Mouse (Mus musculus) layer of hippocampus, postnatal 14 days (tissue): ENCODE measurements around the gene Basp1. TPM values are rescaled to one million over a fixed set of nuclear protein-coding genes. Genes with fewer than 3 reads are reported as not detected.

Experiments used
- DNase-seq, 2 experiments: peaks; one replicate each; pipeline ENCODE4 v3.0.0; 2021 to 2022; ENCODE audit warnings: low spot score in 2 of 2, mixed read lengths in 1 of 2
- total RNA-seq, 2 experiments: library from RNA; stranded (reverse); gene quantifications; 2 replicates each; pipeline ENCODE4 v1.2.3; 2021

The Basp1 gene
- total RNA-seq, 2 experiments from 2014 or later = 941 to 1,006 TPM

DNA sequence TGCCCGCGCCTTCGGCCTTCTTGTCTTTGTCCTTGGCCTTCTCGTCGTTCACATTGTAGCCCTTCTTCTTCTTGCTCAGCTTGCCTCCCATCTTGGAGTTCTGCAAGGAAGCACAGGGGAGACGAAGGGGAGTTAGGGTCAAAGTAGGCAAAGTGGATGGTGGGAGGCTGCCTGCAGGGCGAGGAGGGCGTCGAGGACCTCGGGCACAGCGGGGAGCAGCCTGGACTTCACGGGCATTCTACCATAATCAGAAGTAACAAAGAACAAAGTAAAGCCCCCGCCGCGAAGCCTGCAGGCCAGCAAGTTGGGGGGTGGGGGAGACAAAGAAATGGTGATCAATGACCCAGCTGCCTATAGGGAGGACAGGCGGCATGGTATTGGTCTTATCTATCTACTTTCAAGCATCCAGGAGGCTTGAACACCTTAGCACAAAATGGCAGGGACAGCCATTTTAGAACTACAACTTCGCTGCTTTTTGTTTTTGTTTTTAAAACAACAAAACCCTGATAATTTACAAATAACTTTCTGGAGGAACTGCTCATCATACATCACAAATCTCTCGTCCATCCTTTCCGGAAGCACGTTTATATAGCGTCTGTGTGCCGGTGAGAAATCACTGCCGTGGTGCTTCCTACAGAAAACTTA is 48.6 kb downstream of the Basp1 start:
- DNase-seq = no peak

DNA sequence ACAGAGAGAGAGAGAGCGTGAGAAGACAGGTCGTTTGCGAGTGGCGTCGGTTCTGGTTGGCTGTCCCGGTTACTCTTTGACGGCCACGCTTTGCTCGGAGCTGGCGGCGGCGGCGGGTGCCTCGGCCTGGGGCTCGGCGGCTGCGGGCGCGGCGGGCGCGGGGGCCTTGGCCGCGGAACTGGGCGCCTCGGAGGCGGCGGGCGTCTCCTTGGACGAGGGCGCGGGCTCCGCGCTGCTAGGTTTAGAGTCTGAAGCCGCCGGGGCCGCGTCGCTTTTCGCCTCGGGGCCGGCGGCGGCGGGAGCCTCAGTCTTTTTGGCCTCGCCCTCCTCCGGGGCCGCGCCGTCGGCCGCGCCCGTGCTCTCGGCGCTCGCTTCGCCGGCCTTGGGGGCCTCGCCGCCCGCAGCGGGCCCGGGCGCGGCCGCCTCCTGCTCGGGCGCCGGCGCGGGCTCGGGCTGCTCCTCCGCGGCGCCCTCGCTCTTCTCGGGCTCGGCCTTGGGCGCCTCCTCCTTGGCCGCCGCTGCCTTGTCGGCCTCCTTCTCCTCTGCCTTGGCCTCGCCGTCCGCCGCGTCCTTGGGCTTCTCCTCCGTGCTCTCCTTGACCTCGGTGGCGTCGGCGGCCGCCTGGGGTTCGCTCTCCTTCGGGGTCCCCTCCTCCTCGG is 49.3 kb downstream of the Basp1 start:
- DNase-seq = no peak

DNA sequence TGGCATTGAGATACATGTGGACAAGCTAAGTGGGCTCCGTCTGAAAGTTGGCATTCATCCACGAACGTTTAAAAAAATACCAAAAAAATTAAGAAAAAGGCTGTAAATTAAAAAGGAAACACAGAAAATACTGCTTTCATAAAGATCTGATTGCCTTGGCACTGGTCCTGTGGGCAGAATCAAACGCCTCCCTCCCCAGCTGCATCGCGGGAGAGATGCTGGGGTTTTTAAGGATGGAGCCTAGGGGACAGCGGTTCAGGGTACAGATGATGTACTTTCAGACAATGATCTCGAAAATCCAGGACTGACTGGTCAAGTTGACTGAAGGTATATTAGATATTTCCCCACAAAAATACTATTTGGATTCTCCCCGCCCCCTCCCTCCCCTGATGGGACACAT is 49.9 kb downstream of the Basp1 start:
- DNase-seq = no peak

DNA sequence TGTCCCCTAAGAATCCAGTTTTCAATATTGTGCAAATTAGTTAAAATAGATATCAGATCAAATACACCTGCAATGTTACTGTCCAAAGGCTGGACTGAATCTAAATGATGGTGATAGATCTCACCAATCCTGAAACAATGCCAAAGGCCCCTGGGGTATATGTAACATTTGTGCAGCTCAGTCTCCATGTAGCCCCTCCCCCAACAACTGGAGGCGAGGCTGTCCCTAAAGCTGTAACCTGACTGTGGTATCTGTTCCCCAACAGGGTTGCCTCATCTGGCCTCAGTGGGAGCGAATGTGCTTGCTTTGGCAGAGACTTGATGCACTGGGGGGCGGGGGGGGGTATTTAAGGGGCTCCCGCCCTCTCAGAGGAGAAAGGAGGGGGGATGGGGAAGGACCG is 52.7 kb downstream of the Basp1 start:
- no peak for DNase-seq

DNA sequence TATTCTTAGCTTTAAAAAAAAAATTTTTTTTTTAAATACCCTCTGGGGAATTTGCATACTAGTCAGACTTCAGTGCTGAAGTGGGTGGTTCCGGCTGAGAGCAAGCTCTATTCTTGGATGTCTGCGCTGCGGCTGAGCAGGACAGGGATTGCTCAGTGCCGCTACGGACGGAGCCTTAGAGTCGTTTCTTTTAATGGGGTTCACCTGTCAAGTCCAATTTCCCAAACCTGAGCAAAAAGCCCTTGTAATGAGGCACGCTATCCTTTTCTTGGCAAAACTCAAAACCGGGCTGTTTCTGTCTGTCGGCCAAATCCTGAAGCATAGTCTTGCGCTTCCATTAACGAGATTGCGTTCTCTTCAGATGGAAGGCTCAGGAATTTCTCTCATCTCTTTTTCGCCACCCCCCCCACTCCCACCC is 54.9 kb downstream of the Basp1 start:
- DNase-seq = no peak

DNA sequence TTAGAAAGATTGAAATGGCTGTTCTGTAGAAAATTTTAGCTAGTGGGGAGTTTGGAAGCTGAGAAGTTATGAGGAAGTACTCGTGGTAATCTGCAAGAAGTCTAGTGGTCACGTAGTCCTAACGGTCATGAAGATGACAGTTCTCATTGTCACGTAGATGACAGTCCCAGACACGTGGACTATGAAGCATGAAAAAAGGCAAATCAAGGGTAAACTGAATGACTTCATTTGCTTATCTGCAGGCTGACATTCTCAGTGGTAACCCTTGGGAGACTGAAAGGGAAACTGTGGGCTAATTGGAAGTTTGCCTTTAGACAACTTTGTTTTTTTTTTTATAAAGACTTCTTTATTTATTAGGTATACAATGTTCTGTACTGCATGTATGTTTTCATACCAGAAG is 58.2 kb downstream of the Basp1 start:
- DNase-seq = no peak

DNA sequence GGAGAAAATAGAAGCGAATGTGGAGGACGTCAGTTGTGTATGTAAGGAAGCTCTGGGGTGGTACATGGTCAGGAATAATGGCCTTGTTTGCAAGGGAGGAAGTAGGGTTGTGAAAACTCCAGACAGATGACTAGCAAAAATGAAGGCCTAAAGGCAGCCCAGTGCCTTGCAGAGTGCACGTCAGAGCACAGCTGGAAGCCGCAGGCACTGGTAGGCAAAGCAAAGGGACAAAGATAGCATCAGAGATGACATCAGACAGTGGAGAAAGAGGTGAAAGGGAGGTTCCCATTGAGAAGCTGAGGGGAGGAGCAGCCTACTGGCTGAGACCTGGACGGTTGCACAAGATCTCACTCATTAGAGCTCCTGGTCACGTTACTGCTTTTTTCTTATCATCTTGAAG is 58.8 kb downstream of the Basp1 start:
- DNase-seq = no peak

DNA sequence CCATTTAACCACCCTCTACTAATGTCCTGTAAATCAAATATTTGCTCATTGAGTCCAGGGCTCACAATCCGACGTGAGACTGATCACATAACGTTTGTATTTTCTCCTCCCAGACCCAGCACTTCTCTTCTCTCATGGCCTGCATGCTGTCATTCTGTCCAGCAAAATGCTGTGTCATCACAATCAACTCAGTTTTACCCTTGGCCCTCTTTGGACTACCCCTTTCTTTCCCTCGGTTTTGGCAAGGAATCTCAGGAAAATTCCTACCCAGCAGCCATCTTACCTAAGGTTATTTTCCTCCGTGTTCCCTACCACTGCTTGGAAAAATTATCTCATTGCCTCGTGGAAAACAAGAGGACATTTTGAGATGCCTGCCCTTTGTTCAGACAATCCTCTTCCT is 60.1 kb downstream of the Basp1 start:
- DNase-seq = no peak

DNA sequence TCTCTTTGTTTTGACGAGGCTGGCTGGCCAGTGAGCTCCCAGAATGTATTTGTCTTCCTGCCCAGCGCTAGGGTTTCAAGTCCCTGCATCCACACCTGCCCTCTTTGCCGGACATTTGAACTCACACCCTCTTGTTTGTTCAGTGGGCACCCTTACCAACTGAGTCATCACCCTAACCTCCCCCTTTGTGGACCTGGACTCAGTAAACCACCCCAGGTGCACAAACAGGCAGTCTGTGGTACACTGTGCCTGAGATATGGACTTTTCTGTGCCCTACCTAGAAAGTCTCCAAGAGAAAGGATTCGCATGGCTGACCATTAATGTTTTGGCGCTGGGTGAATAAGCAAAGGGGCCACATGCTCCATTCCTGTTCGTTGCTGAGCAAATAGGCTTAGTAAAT is 70.3 kb downstream of the Basp1 start:
- DNase-seq = no peak

DNA sequence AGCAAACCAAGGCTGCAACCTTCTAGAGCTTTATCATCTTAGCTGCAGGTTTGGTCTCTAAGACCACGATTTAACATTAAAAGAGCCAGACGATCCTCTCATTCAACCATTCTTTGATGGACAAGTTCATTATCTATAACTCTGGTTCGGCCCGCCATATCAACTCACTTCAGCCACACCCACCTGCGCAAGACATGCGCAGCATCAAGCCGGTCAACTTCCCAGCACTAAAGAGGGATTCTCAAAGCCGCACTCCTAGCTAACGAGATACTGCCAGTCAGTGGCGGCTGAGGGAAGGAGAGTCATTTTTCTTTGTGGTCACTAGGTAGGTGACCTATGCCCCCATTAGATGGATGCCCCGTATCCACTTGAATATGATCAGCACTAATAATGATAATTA is 78.3 kb downstream of the Basp1 start:
- no peak for DNase-seq

DNA sequence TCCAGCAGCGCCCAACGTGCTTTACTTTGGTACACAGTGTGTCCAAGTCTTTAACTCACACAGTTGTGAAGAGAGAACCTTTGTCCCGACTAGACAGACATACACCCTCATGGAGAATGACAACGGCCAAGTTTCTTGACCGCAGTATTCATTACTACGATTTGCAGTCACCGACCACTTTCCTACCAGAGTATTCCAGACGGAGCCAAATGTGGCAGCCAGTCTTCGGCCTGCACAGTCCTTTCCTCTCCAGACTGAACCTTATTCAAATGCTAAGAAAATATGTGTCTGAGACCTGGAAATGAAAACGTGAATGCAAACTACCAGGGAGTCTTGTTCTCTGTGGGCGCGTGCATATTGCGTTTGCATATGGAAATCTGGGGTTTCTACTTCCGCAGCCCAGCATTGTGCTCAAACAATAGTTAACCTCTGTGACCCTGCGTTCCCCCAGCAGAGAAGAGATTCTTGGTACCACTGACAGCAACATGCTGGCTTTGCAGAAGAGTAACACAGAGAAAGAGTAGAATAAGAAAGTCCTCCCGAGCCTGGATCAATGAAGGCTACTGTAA is 81.6 kb downstream of the Basp1 start:
- no peak for DNase-seq

DNA sequence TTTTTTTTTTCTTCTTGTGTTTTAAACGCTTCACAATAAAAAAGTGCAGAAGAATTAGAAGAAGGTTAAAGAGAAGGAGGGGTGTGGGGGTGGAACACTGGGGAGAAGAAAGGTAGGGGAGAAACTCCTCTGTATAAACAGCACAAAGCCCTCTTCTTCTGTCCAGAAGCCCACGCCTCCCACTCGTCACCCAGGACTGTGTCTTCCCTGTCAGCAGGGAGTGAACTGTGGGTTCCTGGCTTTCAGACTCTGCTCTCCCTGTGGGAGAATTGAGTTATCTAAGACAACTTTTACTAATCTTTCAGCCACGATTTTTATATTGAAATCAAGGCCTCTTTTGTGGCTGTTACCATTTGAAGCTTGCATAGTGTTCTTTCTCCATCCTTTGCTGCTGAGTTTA is 82.6 kb downstream of the Basp1 start:
- no peak for DNase-seq

DNA sequence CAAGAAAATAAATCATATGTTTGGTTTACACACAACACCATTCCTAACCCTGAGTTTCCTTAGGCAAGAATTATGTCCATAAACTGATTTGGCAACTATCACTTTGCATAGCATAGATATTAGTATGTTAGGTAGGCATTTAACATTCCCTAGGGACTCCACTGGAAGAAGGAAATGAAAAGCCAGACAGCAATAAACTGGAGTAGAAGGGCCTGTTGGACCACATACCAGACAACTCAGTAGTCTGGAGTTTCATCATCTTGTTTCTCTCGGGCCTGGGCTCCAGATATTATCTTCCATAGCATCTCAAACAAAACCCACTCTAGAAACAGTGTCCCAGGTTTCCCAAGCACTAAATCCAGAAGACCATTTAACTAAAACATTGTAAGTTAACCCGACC is 91.0 kb downstream of the Basp1 start:
- DNase-seq = no peak

DNA sequence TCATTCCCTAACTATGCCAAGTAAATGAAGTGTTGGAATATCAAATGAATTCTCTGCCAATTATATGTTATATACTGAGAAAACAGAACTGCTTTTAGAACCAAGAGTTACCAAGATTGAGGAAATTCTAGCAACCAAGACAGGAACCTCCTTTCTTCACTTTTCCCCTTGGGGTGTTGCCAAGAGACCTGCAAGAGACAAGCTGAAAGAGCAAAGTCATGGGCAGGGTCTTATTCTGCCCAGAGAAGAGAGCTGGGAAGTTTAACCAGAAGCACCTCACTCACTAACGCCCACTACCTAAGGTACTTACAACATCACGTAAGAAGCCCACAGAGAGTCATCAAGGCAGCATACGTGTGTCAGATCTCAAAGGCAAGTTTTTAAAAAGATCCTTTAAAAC is 91.5 kb downstream of the Basp1 start:
- peak in 1 of 2 experiments; percentile 37 for DNase-seq

DNA sequence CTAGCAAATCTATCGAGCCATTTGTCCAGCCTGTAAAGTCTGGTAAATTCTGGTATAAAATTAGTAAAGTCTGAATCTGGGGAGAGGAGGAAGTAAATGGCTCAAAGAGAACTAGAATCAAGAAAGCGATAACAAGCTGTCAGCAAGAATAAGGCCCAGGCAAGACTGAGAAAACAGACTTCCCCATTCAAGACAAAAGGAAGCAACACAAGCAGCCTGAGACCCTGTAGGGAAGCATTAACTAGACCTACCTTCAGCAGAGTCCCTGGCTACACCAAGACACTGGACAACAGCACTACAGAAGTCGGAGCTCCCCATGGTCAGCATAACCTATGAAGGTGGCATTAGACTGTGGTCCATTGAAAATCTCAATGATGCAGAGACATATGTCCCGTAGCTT is 91.9 kb downstream of the Basp1 start:
- DNase-seq = no peak

DNA sequence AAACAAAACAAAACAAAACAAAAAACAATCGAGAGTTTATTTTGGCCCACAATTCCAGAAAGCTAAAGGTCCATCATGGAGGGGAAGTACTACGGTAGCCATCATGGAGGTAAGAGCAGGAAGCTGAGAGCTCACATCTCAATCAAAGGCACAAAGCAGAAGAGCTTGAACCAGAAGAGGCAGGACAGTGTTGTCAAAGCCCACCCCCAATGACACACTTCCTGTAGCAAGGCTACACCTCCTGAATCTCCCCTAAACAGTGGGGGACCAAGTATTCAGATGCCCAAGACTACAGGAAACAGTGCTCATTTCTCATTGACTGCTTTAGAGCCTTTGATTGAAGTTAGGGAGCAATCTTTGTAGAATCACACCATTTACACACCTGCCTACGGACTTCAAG is 99.1 kb downstream of the Basp1 start:
- DNase-seq = no peak

Other genes starting within 250 kb of the Basp1 start
- gene Myo10, start 208.8 kb upstream of the Basp1 start, total RNA-seq = 10 to 100 TPM; 49.5 to 57.6 TPM